Mouse (Mus musculus): ENCODE data around the gene Ypel5. TPM values are rescaled to one million over a fixed set of nuclear protein-coding genes. Genes with fewer than 3 reads are reported as not detected.

Gene Ypel5
- total RNA-seq, 2 experiments from 2014 or later, result 40.1 to 45.6 TPM

- intact Hi-C loops (cut with DNase I), result no loop called here
- DNase-seq, result no peak
Observed at GRCm38 (mm10) chr17:72898775-72899174, 62.5 kb downstream of the Ypel5 start.

Other genes with a start within 250 kb of the Ypel5 start
- under 1 TPM in 1 of 2 experiments, not detected in 1; 0.05 TPM for gene Alk, start 231.8 kb upstream of the Ypel5 start, total RNA-seq (2021)
- 100 to 1,000 TPM; 318 to 323 TPM for gene Lbh, start 81.9 kb downstream of the Ypel5 start, total RNA-seq (2021)

Data from heart, postnatal 14 days (tissue).